Mouse (Mus musculus) brown adipose tissue, adult 24 weeks (tissue): Measurements from ENCODE around the gene Nlgn3. TPM values are rescaled to one million over a fixed set of nuclear protein-coding genes. Genes with fewer than 3 reads are reported as not detected.

Experiments used
- polyA plus RNA-seq: library from polyadenylated mRNA; stranded (reverse); fragments of >200 nt; gene quantifications from 2 replicates; pipeline ENCODE4 v1.2.4, GENCODE M21; 2012; ENCODE audit not compliant: missing spikeins, insufficient read depth, insufficient read length

The Nlgn3 gene
- polyA plus RNA-seq, 1 experiment: not detected

Other genes with a start within 250 kb of the Nlgn3 start
- gene Tex11, start 239.5 kb upstream of the Nlgn3 start, polyA plus RNA-seq: not detected in 2 replicates
- gene Slc7a3, start 213.1 kb upstream of the Nlgn3 start, polyA plus RNA-seq: not detected in 2 replicates
- gene Snx12, start 76.6 kb upstream of the Nlgn3 start, polyA plus RNA-seq: 22.9 and 36.5 TPM in 2 replicates
- 33.3 and 38.7 TPM in 2 replicates for gene Foxo4, start 44.6 kb upstream of the Nlgn3 start, polyA plus RNA-seq
- gene Gm614, start 35.2 kb upstream of the Nlgn3 start, polyA plus RNA-seq: not detected in 2 replicates
- 2.9 and 5.0 TPM in 2 replicates for gene Il2rg, start 30.9 kb upstream of the Nlgn3 start, polyA plus RNA-seq
- not detected in 2 replicates for gene Gm20489, start 30.1 kb upstream of the Nlgn3 start, polyA plus RNA-seq
- 21.8 and 30.0 TPM in 2 replicates for gene Med12, start 25.1 kb upstream of the Nlgn3 start, polyA plus RNA-seq
- gene Gjb1, start 77.2 kb downstream of the Nlgn3 start, polyA plus RNA-seq: 0.87 TPM in 1 of 2 replicates, not detected in the other
- 10.2 and 11.3 TPM in 2 replicates for gene Zmym3, start 121.7 kb downstream of the Nlgn3 start, polyA plus RNA-seq
- gene Nono, start 130.2 kb downstream of the Nlgn3 start, polyA plus RNA-seq: 67.0 and 71.0 TPM in 2 replicates
- gene Itgb1bp2, start 149.9 kb downstream of the Nlgn3 start, polyA plus RNA-seq: 5.5 and 6.1 TPM in 2 replicates
- gene Taf1, start 233.6 kb downstream of the Nlgn3 start, polyA plus RNA-seq: 10.3 and 15.2 TPM in 2 replicates